Mouse (Mus musculus): ENCODE data around the gene Slc1a3.

Slc1a3 gene

DNA sequence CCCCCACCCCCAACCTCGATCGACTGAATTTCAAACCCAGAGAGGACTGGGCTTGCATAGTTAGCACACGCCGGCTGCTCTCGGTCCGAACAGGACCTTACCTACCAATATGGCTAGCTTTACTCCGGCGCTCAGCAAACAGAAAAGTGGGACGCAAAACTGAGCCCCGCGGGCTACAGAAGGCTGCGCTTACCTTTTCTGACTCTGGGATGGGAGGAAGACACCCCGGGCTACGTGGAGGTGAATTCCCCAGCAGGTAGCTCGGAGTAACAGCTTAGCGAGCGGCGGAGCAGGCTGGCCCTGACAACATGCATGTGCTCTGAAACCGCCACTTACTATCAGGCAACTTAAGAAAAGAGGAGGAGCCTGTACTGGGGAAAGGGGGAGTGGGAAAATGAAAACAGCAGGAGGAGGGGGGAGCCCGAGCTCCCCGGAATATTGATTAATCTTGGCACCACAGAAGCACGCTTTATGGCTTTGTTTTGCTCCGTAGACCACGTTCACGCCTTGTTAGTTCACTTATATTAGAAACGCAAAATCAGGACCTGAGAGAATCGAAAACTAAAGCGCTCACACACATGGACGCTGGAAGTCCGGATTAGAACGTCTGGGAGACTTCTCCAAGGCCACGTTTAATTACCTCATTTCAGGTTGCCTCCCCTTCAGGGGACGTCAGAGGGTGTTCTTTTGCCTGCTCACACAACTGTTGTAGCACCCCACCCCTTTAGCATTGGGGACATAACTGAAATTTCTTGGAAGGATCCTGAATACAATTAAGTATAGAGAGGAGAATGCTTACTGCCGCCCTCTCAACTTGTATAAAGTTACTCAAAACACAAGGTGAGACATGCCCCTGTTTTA, at the start of gene Slc1a3:
Gene Slc1a3, minus strand, starts transcription at position 619 of the 861 bp plus-strand sequence.
- CTCF ChIA-PET = no interaction called here

DNA sequence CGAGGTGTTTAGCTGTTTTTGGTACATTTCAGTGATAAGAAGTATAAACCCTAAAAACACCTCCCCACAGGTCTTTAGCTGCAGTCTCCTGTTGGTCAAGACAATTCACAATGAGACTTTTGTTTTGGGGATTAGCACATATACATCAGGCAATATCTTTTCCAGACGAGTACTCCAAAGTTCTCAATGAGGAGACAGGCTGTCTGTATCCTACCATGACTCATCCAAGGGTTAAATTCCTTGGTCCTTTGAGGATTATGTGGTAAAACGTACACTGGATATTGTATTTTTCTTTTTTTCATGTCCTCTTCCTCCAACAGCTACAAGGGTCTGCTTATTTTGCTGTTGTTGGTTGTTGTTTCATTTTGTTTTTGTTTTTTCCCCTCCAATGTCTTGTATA, 48.5 kb upstream of the Slc1a3 start:
- CTCF ChIA-PET = interaction anchor here (0.6 kb wide), 2 partner anchors 21 to 30 kb away, joined by 3 read pairs; no protein-coding TSS in a partner anchor

DNA sequence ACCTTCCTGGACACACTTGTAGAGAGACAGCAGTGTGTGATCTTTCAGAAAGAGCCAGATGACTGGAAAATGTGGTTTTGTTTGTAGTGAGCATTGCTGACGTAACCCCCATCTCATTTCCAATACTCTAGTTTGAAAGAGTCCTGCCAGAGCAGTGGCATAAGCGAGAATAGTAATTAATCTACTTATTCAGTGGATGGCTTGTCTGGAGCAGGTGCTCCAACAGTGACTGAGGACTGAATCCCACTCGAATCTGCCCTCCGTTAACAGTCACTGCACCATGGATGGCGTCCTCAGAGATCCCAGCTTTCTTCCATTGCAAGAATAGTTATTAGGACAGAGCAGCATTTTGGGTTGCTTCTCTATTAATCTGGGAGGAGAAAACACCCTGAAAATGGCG, 45.9 kb upstream of the Slc1a3 start:
- CTCF ChIA-PET = no interaction called here

DNA sequence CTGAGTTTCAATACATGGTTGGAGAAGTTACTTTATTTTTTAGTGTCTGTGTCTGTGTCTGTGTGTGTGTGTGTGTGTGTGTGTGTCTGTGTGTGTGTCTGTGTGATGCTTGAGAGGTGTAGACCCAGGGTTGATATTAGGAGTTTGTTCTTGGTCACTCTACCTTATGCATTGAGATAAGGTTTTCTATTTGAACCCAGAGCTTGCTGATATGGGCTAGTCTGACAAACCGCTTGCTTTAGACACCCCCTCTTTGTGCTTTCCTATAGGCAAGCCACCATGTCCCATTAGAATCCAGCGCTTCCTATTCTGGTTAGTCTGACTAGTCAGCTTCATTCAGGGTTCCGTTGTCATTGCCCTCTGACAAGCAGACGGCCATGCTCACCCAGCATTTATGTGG, 39.2 kb upstream of the Slc1a3 start:
- CTCF ChIA-PET = no interaction called here

DNA sequence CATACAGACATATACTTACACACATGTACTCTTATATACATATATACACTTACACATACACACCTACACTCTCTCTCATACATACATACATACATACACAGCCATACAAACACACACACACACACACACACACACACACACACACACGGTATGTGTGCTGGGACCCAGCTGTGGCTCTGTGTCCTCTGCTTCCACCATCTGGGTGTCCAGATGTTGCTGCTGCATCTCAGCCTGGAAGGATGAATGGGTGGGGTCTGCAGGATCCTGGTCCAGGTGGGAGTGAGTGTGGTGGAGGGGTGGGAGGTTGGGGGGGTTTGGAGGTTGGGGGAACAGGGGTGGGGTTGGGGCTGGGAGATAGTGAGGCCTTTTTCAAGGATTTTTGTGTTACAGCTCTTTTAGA, 38.2 kb upstream of the Slc1a3 start:
- CTCF ChIA-PET = no interaction called here

DNA sequence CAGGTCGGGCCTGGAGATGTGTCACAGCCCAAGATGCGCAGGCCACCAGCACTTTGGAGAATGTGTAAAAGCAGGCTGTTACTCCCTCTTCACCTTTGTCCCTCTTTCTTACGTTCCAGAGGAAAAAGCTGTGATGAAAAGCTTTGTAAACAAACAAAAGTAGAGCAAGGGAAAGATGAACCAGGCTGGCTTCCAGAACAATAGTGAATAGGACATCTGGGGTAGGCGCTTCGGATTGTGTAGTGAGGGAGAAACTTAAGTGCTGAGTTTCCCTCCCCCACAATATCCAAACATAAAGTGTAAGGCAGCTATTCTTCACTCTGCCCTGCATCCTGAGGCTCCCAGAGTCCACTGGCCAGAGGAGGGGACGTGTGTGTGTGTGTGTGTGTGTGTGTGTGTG, 31.0 kb upstream of the Slc1a3 start:
- CTCF ChIA-PET = no interaction called here

DNA sequence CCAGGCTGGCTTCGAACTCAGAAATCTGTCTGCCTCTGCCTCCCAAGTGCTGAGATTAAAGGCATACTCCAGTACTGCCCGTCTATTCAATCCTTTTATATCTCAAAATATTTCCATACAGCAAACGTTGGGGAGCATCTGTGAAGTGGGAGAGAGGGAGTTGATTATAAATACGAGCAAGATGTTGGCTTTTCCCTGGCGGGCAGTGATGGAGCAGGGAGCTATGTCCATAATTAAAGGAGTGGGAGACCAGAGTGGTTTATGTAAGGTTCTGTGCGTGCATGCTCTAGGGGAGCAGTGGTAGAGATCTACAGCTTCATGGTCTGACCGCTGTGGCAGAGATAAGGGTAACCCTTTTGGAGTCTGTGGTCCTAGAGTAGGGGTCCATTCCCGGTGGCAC, 30.2 kb upstream of the Slc1a3 start:
- CTCF ChIA-PET = no interaction called here

DNA sequence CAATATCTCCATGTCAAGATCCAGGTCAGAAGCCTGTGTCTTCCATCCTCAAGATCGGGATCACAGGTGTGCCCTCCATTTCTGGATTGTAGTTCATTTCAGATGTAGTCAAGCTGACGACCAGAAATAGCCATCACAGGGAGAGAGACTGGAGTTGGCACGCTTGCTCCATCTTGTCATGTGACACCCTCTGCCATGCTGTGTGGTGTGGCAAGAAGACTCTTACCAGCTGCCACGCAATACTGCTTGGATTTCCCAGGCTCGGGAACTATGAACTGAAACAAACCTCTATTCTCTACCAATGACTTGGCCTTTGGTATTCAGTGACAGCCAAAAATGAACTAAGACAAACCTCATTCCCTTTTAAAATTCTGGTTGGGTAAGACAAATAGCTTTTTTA, 27.6 kb upstream of the Slc1a3 start:
- CTCF ChIA-PET = interaction anchor here (0.8 kb wide), 1 partner anchor 21 kb away, joined by 3 read pairs; no protein-coding TSS in a partner anchor

DNA sequence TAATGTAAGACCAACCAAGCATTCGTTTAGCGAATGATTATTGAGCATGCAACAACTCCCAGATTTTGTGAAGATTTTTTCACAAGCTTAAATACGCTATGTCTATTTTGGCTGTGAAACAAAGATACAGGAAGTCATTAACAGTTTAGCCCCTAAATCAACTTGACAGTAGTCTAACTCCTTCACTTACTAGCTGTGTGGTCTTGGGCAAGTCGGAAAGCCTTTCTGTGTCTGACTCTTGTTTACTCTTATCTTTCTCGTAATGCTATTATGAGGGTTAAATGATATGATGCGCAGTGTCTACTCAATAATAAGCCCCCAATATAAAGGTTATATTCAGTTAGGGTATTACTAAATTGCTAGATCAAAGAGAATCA, 23.8 kb upstream of the Slc1a3 start:
- CTCF ChIA-PET = no interaction called here

DNA sequence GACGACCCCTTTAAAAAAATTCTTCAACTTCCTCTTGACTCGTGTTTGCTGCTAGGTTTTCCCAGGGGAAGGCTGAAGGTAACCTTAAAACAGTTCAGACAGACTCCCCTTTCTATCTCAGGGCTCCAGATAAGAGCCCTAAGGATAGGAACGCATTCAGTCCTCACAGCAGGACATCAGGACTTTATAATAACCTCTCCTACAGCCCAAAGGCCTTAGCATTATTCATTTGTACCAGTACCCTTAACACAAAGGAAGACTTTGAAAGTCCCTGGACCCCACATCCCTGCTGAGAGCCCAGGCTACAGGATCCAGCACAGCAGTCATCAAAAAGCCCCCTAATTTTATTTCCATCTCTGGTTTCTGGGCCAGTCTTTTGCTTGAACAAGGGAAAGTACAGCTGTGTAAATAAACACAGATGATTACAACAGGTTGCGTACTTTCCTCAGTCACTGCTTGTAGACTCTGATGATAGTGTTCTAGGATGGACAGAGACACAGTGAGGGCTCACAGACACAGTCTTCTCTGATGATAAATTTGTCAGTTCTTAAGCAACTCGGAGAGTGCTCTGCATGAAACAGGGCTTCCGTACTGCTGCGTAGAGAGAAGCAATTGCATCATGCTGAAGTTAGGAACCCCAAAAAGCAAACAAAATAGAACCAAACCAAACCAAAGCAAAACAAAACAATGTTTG, 23.3 kb upstream of the Slc1a3 start:
- CTCF ChIA-PET = no interaction called here

DNA sequence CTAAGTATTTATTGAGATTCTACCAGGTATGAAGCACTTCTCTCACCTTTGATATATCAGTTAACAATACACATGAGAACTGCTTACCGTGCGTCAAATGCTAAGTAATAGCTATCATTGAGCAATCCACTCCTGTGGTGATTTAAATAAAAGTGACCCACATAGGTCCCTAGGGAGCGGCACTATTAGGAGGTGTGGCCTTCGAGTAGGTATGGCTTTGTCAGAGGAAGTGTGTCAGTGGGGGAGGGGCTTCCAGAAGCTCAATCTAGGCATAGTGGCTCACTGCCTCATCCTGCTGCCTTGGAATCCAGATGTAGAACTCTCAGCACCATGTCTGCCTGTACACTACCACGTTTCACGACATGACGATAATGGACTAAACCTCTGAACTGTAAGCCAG, 18.3 kb upstream of the Slc1a3 start:
- CTCF ChIA-PET = interaction anchor here (0.7 kb wide), 1 partner anchor 30 kb away, joined by 3 read pairs; no protein-coding TSS in a partner anchor

DNA sequence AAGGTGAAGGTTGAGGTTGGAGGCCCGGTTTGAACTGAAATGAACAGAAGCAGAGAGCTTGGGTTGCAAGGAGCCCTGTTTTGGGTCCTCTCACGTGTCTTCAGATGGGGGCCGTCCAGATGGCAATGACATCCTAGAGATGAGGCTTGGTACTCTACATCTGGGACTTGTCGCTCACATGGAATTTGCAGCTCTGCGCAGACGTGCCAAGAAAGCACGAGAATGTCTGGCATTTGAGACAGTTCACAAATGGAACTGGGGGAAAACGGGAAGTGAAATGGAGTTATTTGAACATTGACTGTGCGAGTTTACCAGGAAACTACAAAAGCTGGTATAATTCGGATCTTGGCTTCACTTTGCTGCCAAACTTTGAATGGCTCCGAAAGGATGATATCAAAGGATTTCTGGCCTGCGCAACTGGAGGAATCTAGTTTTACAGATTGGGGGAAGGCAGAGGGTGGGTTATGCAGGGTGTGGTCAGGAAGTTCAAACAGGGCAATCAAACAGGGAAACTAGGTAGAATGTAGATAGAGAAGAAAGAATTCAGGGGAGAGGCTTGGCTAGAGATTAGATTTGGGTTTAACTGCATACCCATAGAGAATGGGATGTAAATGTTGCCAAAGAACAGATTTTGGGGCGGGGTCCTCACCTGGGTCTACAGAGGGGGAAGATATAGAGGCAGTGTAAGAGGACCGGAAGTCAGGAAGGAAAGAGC, 12.0 kb upstream of the Slc1a3 start:
- CTCF ChIA-PET = no interaction called here

DNA sequence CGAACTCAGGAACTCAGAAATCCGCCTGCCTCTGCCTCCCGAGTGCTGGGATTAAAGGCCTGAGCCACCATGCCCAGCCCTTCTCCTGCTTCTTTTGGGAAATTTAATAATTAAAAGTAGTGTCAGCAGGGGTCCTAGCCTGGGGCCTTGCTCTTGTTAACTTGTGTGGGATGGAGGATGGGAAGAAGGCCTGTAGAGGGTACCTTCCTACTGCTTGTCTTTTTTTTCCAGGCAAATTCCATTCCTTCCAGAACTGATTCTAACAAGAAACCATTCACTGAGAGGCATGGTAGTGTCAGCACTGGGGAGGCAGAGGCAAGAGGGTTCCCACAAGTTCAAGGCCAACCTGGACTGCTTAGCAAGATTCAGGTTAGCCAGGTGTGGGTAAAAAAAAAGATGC, 11.2 kb upstream of the Slc1a3 start:
- CTCF ChIA-PET = no interaction called here

DNA sequence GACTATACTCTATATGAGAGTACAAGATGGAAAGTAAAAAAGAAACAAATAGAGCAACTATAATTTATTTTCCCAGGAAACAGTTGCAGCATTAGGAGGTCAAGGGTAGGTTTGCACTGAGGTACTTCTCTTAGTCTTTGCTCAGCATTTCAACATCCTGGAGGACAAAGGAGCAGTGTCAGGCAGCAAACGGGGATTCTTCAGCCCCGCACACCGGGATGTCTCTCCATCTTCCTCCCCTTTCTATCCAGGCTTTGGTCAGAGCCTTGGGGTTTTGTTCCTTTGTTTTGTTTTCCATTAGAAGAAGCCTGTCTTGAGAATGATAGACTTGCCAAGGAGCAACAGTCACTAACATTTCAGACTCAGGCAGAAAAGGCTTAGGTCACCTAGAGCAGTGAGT, 10.4 kb upstream of the Slc1a3 start:
- CTCF ChIA-PET = no interaction called here

DNA sequence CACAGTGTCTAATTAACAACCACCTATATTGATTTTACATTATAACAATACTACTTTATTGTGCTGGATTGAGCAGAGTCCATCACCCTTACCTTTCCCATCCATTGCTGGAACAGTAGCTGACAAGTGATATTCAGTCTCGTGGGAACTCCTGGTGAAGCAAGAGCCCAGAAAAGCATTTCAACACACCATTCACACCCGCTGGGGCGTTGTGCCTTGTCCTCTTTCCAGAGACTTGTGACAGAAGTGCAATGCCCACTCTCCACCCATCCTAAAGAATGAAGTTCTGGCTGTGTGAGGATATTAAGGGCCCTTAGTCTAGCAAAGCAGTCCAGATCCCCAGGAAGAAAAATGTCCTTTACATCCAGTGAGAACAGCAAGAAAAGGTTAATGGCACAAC, 7.9 kb upstream of the Slc1a3 start:
- CTCF ChIA-PET = no interaction called here

DNA sequence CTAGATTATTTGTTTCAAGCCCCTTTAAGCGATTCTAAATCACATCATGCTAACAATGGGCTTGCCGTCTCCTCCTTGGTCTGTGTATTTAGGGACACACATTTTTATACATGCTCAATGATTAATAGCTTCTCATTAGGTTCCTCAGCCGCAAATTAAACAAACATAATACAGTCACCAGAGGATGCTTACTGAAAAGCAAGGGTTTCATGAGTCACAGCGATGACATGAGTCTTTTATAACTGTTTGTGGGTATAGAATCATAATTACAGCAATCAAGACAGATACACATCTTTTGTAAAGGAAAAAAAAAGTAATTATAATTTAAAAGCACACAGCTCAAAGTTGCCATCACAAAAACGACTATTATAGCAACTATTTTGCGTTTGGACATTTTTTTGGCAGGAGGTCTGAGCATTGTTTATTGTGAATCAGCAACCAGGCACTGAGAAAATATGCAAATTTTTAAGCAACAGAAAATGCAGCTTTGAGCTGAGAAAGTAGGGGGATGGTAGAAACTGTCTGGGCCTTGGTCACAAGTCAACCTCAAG, 6.5 kb upstream of the Slc1a3 start:
- CTCF ChIA-PET = no interaction called here

DNA sequence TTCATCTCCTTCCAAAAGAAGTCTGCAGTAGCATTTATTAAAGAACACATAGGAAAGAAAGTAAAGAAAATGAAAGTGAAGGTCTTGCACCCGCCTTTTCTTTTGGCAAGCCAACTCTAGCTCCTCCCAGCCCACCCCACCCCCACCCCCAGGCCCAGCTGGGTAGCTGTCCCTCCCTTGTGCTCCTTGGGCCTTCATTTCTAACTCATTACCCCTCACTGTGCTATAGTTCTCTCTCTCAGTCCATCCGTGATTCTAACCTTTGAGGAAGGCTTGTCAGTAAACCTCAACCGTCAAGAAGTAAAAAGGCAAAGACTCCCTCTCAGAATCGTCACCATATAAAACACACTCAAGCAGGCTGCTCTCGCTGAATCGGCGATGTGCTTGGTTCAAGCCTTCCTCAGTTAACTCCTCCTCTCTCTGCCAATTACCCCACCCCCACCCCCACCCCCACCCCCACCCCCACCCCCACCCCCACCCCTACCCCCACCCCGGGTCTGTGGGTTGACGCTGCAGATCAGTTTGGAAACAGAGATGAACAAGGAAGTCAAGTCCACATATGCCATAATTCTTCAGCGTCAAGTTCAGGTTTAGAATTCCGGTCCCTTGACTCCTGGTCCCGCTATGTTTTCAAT, 5.9 kb upstream of the Slc1a3 start:
- CTCF ChIA-PET = no interaction called here

DNA sequence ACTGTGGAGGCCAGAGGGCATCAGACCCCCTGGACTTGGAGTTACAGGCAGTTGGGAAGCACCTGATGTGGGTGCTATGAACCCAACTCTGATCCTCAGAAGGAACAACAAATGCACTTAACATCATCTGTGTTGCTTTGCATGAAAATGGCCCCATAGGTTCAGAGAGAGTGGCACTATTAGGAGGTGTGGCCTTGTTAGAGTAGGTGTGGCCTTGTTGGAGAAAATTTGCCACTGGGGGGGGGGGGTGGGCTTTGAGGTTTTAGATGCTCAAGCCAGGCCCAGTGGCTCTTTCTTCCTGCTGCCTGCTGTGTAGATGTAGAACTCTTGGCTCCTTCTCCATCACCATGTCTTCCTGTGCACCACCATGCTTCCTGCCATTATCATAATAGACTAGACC, 5.1 kb upstream of the Slc1a3 start:
- CTCF ChIA-PET = no interaction called here

DNA sequence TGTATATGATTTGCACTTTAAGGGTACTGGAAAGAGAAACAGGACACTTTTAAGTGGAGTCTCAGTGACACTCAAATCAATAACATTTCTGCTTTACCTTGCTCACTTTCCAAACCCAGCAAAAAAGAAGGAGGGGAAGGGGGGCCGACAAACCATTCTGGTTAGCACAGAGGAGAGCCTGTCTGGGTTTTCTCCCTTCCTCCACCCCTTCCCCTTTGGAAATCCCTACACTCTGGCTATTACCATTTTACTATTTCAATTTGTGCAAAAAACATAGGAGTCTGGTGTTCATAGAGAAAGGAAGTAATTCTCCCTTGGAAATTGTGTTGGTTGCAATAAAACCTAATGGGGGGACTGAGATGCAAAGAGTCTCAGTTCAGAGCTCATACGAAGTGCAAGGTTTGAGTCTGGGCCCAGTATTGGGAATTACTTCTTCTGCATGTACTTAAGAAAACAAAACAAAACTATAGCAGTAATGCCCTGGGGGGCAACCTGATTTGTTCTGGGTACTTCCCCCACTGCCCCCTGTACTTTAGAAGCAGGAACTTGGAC, 1.9 kb upstream of the Slc1a3 start:
- CTCF ChIA-PET = no interaction called here

DNA sequence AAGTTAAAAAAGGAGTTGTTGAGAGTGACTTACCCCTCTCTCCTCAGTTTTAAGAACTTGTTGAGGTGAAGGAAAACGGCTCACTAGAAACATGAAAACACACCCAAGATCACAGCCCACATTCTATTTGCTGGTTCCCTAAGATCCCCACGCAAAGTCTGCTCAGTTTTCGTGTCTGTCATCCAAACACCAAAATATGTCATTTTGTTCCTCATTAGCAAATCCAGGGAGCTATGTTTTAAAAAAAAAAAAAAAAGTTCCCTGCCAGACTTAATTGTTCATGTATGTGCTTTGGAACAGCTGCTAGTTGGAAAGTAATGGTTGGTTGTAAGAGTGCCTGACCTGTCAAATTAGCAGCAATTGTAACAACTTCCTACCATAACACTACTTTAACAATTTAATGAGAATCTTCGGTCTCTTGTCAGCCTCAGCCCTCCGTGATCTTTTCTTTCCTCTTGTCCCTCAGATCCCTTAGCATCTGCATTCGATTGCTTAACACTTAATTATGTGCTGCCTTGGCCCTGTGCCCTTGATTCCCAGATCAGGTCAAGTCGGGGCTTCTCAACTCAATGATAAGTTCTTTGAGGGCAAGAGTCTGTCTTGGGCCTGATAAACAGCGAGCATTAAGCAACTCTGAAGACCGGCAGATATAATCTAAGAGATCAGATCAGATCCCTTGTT, 1.2 kb upstream of the Slc1a3 start:
- CTCF ChIA-PET = no interaction called here

DNA sequence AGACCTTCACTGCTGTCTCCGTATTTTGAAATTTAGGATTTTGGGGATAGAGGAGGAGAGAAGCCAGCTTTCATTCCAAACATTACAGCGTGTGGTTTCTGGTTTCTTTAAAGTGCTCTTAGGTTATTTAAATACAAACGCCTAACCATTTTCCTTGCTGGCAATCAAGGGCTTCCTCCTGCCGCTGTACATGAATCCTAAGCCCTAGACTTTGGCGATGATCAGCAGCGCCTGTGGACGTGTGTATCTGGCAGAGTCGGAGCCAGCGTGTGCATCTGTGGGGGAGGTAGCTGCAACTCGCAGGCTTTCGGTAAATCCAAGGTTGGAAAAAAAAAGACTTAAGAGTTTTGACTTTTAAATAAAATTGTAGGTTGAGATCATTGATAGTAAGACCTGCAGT, 986 bp downstream of the Slc1a3 start:
- CTCF ChIA-PET = no interaction called here

All from spleen, embryonic (tissue).